Mouse (Mus musculus): Measurements from ENCODE around the gene P3h4. TPM values are rescaled to one million over a fixed set of nuclear protein-coding genes. Genes with fewer than 3 reads are reported as not detected.
"Not testable (repeated sequence)": the region's sequence is repeated elsewhere in the genome, so short reads cannot be mapped to it uniquely, and the experiment has no call there.

P3h4 gene
- polyA plus RNA-seq, 1 experiment from 2014 or later: 34.3 TPM

GRCm38 (mm10) chr11:100369822-100370221, 44.8 kb downstream of the P3h4 start:
- Histone ChIP-seq H3K4me2 (replicated peaks) (no peak overlapping the region), H3K27me3 (no peaks in the 10 kb centered on the region), H3K9me3 (replicated peaks) (no peaks in the 10 kb centered on the region), H3K36me3 (peaks cover 41% of the 10 kb centered on the region), H3K4me3 (no peak overlapping the region), H3K4me1 (0 out of 2 replicates have a peak, but pooled peaks cover 3% of the 10 kb centered on the region), H3K27ac (no peak overlapping the region), H3K9ac (no peak overlapping the region)
- no peak for ATAC-seq (ENCODE audit: low FRiP score)
- WGBS: 78% methylated on average over 8 of the region's 8 CpGs

- Histone ChIP-seq H3K36me3 (peaks cover 37% of the 10 kb centered on the region), H3K27me3 (no peaks in the 10 kb centered on the region), H3K9me3 (replicated peaks) (no peaks in the 10 kb centered on the region), H3K27ac (no peak overlapping the region), H3K4me2 (replicated peaks) (no peak overlapping the region), H3K9ac (no peak overlapping the region), H3K4me1 (0 out of 2 replicates have a peak, but pooled peaks cover 3% of the 10 kb centered on the region), H3K4me3 (no peak overlapping the region)
- 79% methylated on average over 7 of the region's 7 CpGs for WGBS
- ATAC-seq (ENCODE audit: low FRiP score): no peak
These were observed 45.5 kb downstream of the P3h4 start for GRCm38 (mm10) chr11:100369145-100369544.

GRCm38 (mm10) chr11:100362979-100363562, 51.6 kb downstream of the P3h4 start:
- Histone ChIP-seq H3K4me3 (no peak overlapping the region), H3K4me2 (replicated peaks) (no peak overlapping the region), H3K9me3 (replicated peaks) (no peaks in the 10 kb centered on the region), H3K27ac (no peak overlapping the region), H3K9ac (no peak overlapping the region), H3K27me3 (peaks cover 25% of the 10 kb centered on the region), H3K36me3 (no peaks in the 10 kb centered on the region), H3K4me1 (peaks cover 7% of the 10 kb centered on the region)
- WGBS: 15% methylated on average over 12 of the region's 12 CpGs
- peak; percentile 41; the same call in 1 of the 2 replicates for ATAC-seq (ENCODE audit: low FRiP score)

GRCm38 (mm10) chr11:100362209-100362978, 52.2 kb downstream of the P3h4 start:
- peak; percentile 57 for ATAC-seq (ENCODE audit: low FRiP score)
- no peak overlapping the region for H3K9ac ChIP-seq
- no peak overlapping the region for H3K4me2 ChIP-seq (replicated peaks)
- H3K27me3 ChIP-seq: peaks cover 30% of the 10 kb centered on the region
- 13% methylated on average over 8 of the region's 8 CpGs for WGBS
- no peaks in the 10 kb centered on the region for H3K9me3 ChIP-seq (replicated peaks)
- no peak overlapping the region for H3K27ac ChIP-seq
- peaks cover 7% of the 10 kb centered on the region for H3K4me1 ChIP-seq
- H3K36me3 ChIP-seq: no peaks in the 10 kb centered on the region
- H3K4me3 ChIP-seq: no peak overlapping the region

- peaks cover 41% of the 10 kb centered on the region for H3K27me3 ChIP-seq
- peaks cover 12% of the 10 kb centered on the region for H3K4me1 ChIP-seq
- not testable (repeated sequence) for H3K4me2 ChIP-seq (replicated peaks); H3K27ac ChIP-seq; ATAC-seq (ENCODE audit: low FRiP score); H3K4me3 ChIP-seq; H3K9ac ChIP-seq; H3K36me3 ChIP-seq; H3K9me3 ChIP-seq (replicated peaks)
- no CpG with 5 or more reads among the region's 13 CpGs for WGBS
These were observed 53.6 kb downstream of the P3h4 start for GRCm38 (mm10) chr11:100361059-100361458.

GRCm38 (mm10) chr11:100360175-100360574, 54.5 kb downstream of the P3h4 start:
- Histone ChIP-seq H3K9me3 (replicated peaks) (no peaks in the 10 kb centered on the region), H3K27ac (no peak overlapping the region), H3K36me3 (no peaks in the 10 kb centered on the region), H3K27me3 (peaks cover 46% of the 10 kb centered on the region), H3K4me3 (no peak overlapping the region), H3K4me1 (peaks cover 13% of the 10 kb centered on the region), H3K9ac (no peak overlapping the region), H3K4me2 (replicated peaks) (no peak overlapping the region)
- 81% methylated on average over 6 of the region's 6 CpGs for WGBS
- ATAC-seq (ENCODE audit: low FRiP score): no peak

Small RNAs within 50 kb of the gene (microRNA-seq; reads per million reads assigned to microRNA genes)
- not detected for gene Gm27374

Other genes with a start within 250 kb of the P3h4 start
- 0.08 TPM in 1 of 2 replicates, not detected in the other for gene Krt9, start 221.6 kb downstream of the P3h4 start, polyA plus RNA-seq (2016; fragmentation: Nextera tagmentation; extraction: Ambion mirVana)
- 10.2 and 12.3 TPM in 2 replicates for gene Krt14, start 207.3 kb downstream of the P3h4 start, polyA plus RNA-seq (2016; fragmentation: Nextera tagmentation; extraction: Ambion mirVana)
- not detected in 2 replicates for gene Krt16, start 165.9 kb downstream of the P3h4 start, polyA plus RNA-seq (2016; fragmentation: Nextera tagmentation; extraction: Ambion mirVana)
- gene Krt17, start 153.8 kb downstream of the P3h4 start, polyA plus RNA-seq (2016; fragmentation: Nextera tagmentation; extraction: Ambion mirVana): 3.1 and 3.2 TPM in 2 replicates
- gene Krt42, start 145.0 kb downstream of the P3h4 start, polyA plus RNA-seq (2016; fragmentation: Nextera tagmentation; extraction: Ambion mirVana): not detected in 2 replicates
- gene Eif1, start 95.0 kb downstream of the P3h4 start, polyA plus RNA-seq (2016; fragmentation: Nextera tagmentation; extraction: Ambion mirVana): 1,343 and 1,447 TPM in 2 replicates
- gene Gast, start 80.4 kb downstream of the P3h4 start, polyA plus RNA-seq (2016; fragmentation: Nextera tagmentation; extraction: Ambion mirVana): 0.89 TPM in 1 of 2 replicates, not detected in the other
- 53.7 and 58.0 TPM in 2 replicates for gene Hap1, start 58.7 kb downstream of the P3h4 start, polyA plus RNA-seq (2016; fragmentation: Nextera tagmentation; extraction: Ambion mirVana)
- gene Jup, start 17.1 kb downstream of the P3h4 start, polyA plus RNA-seq (2016; fragmentation: Nextera tagmentation; extraction: Ambion mirVana): 64.0 and 64.6 TPM in 2 replicates
- 72.5 and 75.6 TPM in 2 replicates for gene Fkbp10, start 861 bp upstream of the P3h4 start, polyA plus RNA-seq (2016; fragmentation: Nextera tagmentation; extraction: Ambion mirVana)
- 101 and 112 TPM in 2 replicates for gene Nt5c3b, start 27.0 kb upstream of the P3h4 start, polyA plus RNA-seq (2016; fragmentation: Nextera tagmentation; extraction: Ambion mirVana)
- gene Klhl10, start 27.1 kb upstream of the P3h4 start, polyA plus RNA-seq (2016; fragmentation: Nextera tagmentation; extraction: Ambion mirVana): 0.68 and 0.94 TPM in 2 replicates
- gene Klhl11, start 57.9 kb upstream of the P3h4 start, polyA plus RNA-seq (2016; fragmentation: Nextera tagmentation; extraction: Ambion mirVana): 13.7 and 14.8 TPM in 2 replicates
- gene Acly, start 113.2 kb upstream of the P3h4 start, polyA plus RNA-seq (2016; fragmentation: Nextera tagmentation; extraction: Ambion mirVana): 348 and 359 TPM in 2 replicates
- 2.7 and 3.2 TPM in 2 replicates for gene Ttc25, start 130.8 kb upstream of the P3h4 start, polyA plus RNA-seq (2016; fragmentation: Nextera tagmentation; extraction: Ambion mirVana)
- 29.1 and 29.2 TPM in 2 replicates for gene Cnp, start 160.1 kb upstream of the P3h4 start, polyA plus RNA-seq (2016; fragmentation: Nextera tagmentation; extraction: Ambion mirVana)
- gene Nkiras2, start 204.4 kb upstream of the P3h4 start, polyA plus RNA-seq (2016; fragmentation: Nextera tagmentation; extraction: Ambion mirVana): 101 and 109 TPM in 2 replicates
- 307 and 311 TPM in 2 replicates for gene Dnajc7, start 205.3 kb upstream of the P3h4 start, polyA plus RNA-seq (2016; fragmentation: Nextera tagmentation; extraction: Ambion mirVana)

Data from hindbrain, embryonic 12.5 days (tissue).